Mouse (Mus musculus) c-Kit-positive CD71-positive TER-119-negative erythroid progenitor cells, embryonic 14.5 days (primary cell): ENCODE measurements around the gene Gm3336.
A peak's percentile ranks its signal among the peaks of the same experiment; 100 is the strongest.

Experiments
- DNase-seq: peaks from one replicate; pipeline ENCODE4 v3.0.0-alpha.2; 2013; ENCODE audit warnings: low read depth

The Gm3336 gene

DNA sequence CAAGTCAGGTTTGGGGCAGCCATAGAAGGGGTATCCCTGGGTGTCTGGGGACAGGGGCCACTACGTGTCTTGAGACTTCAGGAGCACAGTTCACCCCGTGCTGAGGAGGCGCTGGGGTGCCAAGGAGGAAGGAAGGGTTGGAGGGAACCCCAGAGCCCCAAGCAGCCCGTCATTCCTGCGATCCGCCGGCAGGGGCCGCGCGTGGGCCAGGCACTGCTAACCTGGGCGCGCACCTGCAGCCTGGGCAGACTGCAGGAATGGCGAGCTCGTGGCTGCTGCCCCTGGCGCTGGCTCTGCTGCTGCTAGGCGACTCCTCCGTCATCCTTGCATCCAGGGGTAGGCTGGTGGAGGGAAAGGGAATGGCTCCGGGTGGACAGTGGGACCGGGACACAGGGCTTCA lies at the start of gene Gm3336:
Gm3336 (plus strand) TSS at position 247 of the 400 bp plus-strand sequence.
- no peak for DNase-seq

DNA sequence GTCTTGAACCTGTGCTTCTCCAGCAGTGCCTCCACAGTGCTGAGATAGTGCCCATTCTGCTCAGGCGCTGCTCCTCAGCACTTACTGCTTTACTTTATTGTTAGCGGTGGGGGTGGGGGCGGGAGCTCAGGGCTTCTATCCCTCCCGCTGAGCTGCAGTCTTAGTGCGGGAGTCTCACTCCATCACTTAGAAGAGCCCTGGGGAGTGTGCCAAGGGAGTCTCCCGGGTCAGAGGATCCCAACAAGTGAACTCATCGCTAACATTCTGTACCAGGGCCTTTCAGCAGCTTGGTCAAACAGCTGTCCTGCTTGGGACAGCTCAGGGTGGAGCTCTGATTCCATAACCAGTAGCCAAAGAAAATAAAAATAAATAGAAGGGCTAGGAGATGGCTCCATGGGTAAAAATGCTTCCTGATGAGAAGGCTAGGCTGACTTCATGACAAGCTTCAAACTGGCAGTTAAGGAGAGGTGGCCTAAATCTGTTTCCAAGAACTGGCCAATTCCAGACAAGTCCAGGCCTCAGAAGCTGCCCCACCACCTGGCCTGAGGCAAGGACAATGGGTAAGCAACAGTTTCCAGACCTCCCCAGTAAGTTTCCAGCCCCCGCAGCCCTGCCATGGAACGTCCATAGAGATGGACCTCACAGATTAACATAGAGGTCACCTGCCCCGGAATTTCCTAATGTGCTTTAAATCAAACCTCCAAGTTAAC lies 46.6 kb upstream of the Gm3336 start:
- no peak for DNase-seq

DNA sequence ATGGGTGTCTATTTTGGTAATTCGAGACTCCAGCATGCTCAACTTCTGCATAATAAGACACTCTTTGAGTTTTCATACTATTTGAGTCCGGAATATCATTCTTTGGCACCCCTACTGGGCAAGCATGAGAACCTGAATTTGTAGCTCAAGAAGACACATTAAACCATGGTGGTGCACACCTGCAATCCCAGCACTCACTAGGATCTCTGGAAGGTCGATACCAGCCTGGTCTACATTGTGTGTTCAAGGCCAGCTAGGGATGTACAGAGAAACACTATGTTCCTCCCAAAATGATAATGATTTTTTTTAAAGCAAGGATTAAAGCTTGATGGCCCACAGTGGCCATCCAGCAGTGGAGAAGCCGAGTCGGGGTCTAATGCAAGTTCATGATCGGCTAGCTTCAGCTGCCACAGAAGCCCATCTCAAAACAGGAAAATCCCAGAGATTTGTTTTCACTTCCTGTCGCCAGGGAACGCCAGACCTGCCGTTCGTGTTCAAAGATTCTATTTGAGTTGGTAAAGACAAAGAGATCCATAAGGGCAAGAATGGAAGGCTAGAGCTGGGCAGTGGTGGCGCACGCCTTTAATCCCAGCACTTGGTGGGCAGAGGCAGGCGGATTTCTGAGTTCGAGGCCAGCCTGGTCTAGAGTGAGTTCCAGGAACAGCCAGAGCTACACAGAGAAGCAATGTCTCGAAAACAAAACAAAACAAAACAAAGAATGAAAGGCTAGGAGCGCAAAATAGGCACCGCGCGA lies 45.8 kb upstream of the Gm3336 start:
- no peak for DNase-seq

DNA sequence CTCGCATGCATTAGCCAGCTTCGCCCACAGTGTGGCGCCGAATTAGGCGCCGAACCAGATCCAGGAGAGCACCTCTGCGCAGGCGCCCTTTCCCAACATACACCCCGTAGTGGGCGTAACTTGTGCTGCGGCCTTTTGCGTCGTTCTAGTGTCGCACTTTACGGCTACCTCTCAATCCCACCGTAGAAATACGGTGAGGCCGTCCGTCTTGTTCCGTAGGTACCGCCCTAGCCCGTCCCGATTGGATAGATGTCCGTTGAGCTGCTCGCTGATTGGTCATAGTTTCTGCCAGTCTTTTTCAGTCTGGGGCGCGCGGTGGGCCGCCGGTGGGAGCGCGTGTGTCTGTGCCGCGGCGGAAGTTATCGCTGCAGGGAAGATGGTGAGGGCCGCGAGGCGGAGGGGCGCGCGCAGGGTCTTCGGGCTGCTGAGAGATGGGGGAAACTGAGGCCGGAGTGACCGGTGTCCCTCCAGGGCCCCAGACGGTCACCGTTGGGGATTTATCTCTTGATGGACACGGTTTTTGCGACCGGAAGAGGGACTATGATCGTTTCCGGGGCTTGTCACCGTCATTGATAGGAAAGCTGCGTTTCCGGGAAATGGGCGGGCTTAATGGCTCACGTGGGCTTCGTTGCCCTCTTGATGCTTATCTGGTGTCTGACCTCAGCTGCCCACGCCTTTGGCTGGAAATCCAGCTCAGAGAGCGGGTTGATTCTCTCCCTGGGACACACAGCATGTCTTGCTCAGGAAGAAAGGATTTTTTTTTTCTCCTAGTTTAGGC lies 45.1 kb upstream of the Gm3336 start, which contains the start of gene Lsm4:
Lsm4 (plus strand) TSS at position 170 of the 778 bp plus-strand sequence.
- peak; percentile 98 for DNase-seq

DNA sequence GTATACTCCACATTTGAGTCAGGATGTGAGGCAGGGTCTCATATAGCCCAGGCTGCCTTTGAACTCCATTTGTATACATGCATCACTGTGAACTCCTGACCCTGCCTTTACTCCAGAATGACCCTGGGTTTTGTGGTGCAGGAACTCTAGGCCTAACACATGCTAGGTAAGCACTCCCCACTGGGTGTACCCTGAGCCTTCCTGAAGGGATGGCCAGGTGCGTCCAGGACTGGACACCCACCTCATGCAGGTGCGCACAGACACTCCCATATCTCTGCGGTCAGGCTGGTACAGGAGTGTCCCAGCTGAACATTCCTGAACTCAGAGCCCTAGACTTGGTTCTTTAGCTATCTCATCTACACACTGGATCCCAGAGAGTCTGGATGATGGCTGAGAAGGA lies 44.2 kb upstream of the Gm3336 start:
- no peak for DNase-seq

DNA sequence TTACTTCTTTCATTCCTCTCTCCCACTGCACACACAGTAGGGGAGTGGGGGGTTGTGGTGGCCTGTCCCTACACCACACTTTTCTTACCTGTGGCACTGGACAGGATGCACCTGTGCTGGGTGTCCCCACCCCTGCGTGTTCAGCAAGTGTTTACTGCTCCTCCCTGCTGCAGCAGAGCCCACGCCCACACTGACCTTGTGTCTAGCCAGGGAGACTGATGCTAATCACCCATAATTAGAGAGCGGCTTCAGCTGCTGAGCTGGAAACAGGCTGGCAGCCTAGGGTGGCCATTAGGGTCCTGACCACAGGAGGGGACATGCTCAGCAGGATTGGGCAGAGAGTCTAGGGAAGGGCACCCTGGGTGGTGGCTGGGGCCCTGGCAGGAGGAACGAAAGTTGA lies 43.6 kb upstream of the Gm3336 start:
- DNase-seq = no peak

DNA sequence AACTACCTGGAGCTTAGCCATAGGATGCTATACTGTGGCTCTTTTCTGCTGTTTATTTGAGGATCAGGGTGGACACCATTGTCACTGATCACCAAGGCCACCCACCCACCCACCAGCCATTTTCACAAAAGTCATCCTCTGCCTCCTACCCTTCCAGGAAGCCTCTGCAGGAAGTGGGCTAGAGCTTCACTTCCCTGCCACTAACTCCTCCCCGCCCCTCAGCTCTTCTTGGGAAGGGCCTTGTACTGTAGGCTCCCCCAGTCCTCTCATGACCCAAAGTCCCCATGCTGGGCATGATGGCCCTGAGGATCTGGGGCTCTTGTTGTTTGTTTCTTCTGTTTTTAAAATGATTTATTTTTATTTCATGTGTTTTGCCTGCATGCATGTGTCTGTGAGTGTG lies 43.0 kb upstream of the Gm3336 start:
- no peak for DNase-seq

DNA sequence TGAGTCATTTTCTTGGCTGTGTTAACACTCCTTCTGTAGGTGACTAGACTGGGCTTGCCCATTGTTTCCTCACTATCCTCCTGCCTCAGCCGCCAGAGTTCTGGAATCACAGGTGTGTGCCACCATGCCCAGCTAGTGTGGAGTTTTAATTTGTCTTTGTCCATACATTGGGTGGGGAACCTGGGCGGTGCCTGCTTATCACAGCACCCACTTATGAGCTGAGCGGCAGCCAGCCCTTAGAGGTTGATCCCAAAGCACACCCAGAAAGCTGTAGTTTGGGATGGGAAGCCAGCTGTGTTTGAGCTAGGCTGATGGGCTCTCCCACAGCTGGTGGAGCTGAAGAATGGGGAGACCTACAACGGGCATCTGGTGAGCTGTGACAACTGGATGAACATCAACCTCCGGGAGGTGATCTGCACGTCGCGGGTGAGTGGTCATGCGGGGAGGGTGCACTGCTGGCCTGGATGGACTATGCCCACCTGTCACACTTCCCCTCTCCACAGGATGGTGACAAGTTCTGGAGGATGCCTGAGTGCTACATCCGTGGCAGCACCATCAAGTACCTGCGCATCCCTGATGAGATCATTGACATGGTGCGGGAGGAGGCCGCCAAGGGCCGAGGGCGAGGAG lies 40.8 kb upstream of the Gm3336 start:
- DNase-seq = no peak

DNA sequence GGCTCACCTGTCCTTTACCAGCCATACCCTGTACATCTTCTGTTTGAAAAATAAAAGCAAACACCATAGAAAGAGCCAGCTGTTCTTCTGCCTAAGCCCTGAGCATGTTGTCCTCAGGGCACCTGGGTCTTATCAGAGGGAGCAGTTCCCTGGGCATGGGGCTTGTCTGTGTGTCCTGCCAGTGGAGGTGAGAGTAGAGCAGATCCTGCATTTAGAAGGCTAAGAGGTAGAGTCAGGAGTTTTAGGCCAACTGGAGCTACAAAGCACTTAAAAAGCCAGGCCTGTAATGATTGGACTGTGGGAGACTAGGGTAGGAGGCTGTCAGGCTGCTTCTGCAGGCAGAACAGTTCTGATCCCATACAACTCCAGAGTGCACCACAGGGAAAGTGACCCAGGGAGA lies 39.7 kb upstream of the Gm3336 start:
- DNase-seq = no peak

DNA sequence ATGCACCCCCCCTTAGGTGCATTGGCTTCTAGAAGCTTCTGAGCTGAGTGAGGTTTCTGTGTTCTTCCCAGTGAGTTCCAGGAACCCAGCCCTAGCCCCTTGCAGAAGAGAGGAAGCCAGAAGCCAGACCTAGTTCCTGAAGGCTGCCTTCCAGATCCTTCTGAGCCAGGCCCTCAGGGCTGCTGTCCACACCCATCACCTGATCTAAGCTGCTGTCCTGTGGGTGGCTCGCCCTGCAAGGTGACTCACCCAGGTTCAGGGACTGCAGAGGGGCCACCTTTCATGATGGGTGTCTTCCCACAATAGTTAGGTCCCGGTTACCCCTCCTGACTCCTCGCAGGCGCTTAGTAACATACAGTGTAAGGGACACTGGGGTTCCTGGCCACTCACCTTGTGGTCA lies 38.9 kb upstream of the Gm3336 start:
- no peak for DNase-seq

DNA sequence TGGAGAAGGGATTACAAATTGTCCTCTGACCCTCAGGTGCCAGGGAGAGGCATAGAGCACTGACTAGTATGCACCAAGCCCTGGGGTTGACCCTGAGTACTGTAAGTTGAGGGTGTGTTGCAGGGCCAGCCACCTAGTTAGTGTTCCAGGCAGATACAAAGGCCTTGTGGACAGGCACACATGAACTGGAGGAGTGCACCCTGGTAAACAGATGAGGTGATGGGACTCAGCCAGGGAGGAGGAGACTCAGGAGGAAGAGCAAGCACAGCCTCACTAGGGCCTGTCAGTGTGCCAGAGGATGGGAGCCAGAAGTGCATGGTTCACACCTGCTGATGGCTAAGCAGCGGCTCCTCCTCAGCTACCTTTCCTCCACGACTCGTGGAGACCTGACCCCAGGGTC lies 38.3 kb upstream of the Gm3336 start:
- no peak for DNase-seq

DNA sequence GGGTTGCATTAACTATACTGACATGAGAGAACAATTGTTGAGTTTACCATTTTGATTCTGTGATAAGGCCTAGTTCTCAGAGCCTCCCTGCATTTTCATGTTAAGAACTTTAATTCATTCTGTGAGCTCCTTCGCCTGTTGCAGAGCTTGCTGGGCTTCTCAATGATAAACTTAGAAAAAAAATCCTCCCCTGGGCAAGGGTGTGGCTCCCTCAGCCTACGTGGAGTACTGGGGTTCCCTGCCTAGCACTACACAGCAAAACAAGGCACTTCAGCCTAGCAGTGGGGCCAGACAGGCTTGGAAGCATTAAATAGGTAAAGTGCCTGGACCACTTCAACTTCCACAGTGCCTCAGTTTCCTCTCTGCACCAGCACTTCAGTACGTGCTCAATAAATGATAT lies 36.9 kb upstream of the Gm3336 start:
- no peak for DNase-seq

DNA sequence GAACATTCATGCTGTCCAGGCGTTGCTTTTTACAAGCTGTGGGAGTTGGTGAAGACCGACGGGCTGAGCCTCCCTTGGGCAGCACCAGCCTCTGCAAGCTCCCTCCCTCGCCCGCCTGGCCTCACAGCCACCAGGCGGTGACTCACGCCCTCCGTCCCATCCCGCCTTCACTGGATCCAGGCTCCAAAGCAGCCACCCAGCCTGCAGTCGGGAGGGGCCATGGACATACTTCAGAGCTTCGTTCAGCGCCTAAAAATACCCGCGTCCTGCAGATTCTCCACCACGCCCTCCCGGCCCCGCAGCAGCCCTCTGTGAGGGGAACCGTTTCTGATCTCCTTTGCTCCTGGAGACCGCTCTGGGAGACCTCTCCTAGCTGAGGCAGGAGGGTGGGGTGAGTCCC lies 36.1 kb upstream of the Gm3336 start:
- DNase-seq = no peak

DNA sequence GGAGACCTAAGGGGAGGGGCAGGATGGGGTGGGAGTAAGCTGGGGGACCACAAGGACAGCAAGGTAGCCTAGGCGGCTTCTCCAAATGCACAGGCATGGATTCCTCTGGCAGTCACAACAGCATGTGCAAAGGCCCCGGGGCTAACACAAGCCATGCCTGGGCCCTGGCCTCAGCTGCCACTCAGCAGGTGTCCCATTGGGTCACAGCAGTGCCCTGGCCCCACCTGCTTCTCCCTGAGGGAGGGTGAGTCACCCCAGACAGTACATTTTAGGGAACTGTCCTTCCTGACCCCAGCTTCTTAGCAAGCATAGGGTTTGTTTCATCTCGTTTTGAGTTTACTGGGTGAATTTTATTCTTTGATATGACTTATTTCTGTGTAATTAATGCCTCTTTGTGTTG lies 35.7 kb upstream of the Gm3336 start:
- no peak for DNase-seq

DNA sequence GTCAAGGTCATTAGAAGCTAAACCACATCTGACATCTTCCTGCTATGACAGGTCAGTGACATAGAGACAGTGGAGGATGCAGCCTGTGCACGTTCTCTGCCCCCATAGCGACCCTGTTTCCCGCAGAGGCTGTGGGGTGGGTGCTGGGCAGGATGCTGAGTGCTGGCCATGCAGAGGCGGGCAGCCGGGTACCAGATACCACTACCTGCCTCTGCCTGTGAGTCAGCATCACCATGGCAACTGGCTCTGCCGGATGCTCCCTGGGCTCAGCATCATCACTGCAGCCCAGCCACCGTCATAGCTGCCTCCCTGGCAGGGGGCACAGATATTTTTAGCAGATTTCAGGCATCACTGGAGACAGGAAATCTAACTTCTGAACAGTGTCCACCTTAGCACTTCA lies 34.1 kb upstream of the Gm3336 start:
- DNase-seq = no peak

DNA sequence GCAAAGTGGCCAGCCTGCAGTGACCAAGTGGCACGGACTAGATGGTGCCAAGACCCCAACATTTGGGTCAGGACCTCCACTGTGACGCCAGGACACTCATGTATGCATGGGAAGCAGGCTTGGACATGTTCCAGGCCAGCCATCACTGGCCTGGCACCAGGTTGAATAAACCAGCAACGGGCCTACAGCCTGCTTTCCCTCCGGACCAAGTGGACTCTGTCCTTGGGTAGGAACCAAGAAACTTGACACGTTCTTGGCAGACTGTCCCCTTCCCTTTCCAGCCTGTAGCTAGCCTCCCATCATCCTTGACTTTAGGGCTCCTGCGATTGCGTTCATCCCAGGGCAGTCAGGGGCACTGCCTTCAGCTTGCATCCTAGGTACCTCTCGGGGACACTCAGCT lies 30.8 kb upstream of the Gm3336 start:
- DNase-seq = no peak

DNA sequence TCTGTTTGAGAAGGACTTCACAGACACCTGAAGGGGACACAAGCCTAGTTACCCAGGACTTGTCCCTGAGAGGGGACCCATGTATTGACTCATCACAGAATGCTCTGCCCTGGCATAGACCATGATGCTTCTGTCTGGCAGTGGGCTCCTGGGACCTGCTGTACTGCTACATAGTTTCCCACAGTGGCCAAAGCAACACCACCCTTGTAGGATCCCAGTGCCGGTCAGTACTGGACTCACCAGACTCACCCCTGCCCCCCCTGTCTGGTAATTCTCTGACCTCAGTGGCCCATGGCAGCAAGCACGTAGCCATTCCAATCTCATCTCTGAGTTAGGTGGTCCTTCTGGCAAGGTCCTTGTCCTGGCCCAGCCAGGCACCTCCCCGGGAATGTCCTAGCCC lies 30.2 kb upstream of the Gm3336 start:
- DNase-seq = no peak

DNA sequence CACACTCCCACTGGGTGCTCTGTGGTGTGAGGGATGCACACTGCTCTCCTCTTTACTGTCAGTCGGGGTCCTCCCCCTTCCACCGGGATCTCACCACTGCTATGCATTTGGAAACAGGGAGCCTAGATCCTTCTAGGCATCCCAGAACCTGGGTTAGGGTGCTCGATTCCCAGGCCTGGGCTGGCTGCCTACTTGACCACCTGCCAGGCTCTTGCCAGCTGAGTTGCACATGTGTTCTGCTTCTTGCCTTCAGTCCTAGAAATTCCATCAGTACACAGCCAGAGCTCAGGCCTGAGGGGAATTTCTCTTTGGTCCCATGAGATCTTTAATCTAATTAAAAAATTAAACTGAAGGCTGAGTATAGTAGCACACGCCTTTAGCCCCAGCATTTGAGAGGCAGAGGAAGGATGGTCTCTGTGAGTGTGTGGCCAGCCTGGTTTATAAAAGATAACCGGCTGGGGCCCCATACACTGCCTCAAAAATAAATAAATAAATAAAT lies 28.4 kb upstream of the Gm3336 start:
- DNase-seq = no peak

DNA sequence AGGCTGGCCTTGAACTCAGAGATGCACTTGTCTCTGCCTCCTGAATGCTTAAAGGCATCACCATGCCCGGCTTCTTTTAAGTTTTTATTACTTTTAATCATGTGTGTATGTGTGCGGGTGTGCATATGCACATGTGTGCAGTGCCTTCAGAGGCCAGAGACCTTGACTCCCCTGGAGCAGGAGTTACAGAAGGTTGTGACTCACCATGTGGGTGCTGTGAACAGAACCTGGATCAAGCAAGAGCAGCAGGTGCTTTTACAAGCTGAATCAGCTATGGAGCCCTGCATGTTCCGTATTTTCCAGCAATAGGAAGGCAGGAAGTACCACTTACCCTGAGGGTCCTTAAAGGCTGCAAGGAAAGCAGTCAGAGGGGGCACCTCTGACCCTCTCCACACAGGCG lies 27.1 kb upstream of the Gm3336 start:
- DNase-seq = no peak

DNA sequence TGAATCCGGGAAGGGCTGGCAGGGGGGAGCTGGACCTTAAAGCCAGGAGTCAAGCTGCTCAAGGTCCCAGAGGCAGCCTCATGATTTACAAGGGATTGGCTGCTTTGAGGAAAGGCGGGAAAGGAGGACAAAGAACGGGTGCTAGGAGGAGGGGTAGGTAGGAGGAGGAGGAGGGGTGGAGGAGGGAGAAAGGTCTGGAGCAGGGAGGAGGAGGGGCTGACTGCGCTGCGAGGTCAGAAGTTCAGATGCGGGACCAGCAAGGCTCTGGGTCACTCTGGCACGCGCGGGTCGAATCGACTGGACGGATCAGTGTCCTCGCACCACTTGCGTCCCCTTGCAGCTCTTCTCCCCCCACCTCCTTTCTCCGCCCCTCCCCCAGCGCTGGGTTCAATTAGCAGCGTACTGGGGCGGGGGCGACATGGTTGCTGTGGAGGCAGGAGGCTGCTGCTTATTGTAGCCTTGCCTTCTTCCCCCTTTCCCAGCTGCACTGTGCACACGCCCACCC lies 26.6 kb upstream of the Gm3336 start:
- no peak for DNase-seq

DNA sequence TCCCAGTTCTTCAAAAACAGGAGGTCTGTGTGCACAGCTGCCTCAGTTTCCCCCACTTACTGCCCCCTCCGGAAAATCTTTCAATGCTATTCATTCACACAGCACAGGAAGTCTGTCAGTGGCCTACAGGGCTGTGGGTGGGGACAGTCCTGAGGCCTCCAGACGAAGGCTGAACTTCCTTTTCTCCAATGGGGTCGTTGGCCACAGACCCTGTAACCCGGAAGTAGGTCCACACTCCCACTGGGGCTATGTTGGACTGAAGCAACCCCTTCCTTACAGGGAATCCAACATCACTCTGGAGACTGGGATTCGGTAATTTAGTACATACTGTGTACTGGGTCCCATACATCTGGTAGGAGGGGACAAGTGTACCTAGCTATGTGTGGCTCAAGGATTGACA lies 24.7 kb upstream of the Gm3336 start:
- no peak for DNase-seq
